Mouse (Mus musculus): ENCODE measurements at regions not wholly inside any gene's neighbourhood (a gene's known extent, or its start where the extent isn't known, plus 50 kb on each side); places are given as distances from the start of the nearest gene placed in this dataset.

DNA sequence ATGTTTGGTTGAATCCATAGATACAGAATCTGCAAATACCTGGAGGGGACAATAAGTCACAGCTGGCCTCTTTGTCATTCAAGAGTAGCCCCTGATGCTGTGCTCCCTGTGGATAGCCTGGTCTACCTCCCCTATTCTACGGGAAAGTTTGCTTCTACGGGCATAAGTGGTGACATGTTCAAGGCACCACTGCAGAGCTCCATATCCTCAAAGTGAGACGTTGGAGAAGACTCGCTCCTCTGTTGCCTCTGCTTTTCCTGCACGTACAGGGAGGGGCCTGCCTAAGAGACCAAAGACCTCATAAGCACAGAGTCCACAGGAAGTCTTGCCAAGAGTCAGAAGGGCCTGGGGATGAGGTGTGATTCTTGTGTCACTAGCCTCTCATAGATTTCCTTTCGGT is 70.1 kb downstream of the Tril start:
- no peak for TF ChIP-seq MAFK (IDR thresholded peaks at IDR 0.05; ENCODE audit: insufficient read depth, low read depth, low read length)
- no peak for TF ChIP-seq ZNF384 (IDR thresholded peaks at IDR 0.05; ENCODE audit: low read depth, low read length)
- TF ChIP-seq HCFC1 (IDR thresholded peaks at IDR 0.05; ENCODE audit: borderline replicate concordance, insufficient read depth, low read length) = no peak
